Mouse (Mus musculus) bone marrow macrophage, adult 2 months (primary cell): ENCODE data around the gene Mylk2. TPM values are rescaled to one million over a fixed set of nuclear protein-coding genes. Genes with fewer than 3 reads are reported as not detected.

Experiments used
- H3K27ac ChIP-seq: 2 replicates; pipeline ENCODE4 v1.5.1; 2012; ENCODE audit warnings: low read depth, low read length; ENCODE audit not compliant: insufficient read depth
- H3K4me1 ChIP-seq: 2 replicates; pipeline ENCODE4 v1.6.1; 2012; ENCODE audit warnings: low read length; ENCODE audit not compliant: control insufficient read depth, insufficient read depth
- H3K4me3 ChIP-seq: 2 replicates; pipeline ENCODE4 v1.5.1; 2012; ENCODE audit warnings: mild to moderate bottlenecking, low read length, moderate library complexity; ENCODE audit not compliant: insufficient read depth
- CTCF ChIP-seq: IDR thresholded peaks from 2 replicates; pipeline ENCODE4 v1.5.1; 2012; ENCODE audit warnings: low read depth, mild to moderate bottlenecking, low read length, moderate library complexity
- POLR2A ChIP-seq: IDR thresholded peaks from 2 replicates; pipeline ENCODE4 v1.6.1; 2012; ENCODE audit warnings: mild to moderate bottlenecking, low read depth, low read length, borderline replicate concordance
- polyA plus RNA-seq: library from polyadenylated mRNA; stranded (reverse); fragments of >200 nt; gene quantifications from 2 replicates; pipeline ENCODE4 v1.2.4, GENCODE M21; 2012; ENCODE audit not compliant: missing spikeins, insufficient read depth, insufficient read length

The Mylk2 gene
- polyA plus RNA-seq, 1 experiment: not detected

DNA sequence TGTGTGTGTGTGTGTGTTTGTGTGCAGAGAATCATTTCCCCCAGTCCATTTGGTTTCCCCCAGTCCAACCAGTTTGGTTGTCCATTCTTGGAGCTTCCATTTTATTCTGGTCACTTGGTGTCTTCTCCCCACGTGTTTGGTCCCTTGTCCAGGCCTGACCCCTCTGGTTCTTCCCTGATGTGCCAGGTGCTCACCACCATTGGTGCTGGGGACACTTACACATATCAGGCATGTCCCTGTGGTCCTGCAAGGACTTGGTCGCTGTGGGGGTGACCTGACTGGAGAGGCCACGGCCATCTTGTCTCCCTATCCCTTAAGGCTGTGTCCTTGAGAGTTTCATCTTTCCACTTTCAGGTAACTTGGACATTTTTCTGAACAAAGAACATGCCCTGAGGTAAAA is 14.2 kb upstream of the Mylk2 start:
- peaks cover under 1% of the 10 kb centered on the region; the same call in 1 of the 2 replicates for H3K4me1 ChIP-seq
- no peak overlapping the region for H3K4me3 ChIP-seq

DNA sequence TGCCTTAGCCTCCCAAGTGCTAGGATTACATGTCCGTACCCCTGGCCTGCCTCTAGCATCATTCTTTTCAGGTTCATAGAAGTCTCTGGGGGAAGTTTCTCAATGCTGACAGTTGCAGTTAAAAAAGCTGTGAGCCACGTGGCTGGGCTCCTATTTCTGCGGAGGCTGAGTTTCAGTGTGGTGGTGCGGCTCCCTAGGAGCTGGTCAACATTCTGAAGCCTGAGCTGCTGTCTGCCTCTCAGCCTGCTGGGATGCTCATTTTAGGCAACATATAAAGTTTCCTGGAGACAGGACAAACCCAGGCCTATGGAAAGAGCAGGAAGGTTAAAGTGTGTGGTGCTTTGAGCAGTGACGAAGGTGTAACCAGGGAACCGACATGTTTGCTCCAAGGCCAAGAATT is 12.1 kb upstream of the Mylk2 start:
- Histone ChIP-seq H3K4me1 (peaks cover 17% of the 10 kb centered on the region), H3K4me3 (no peak overlapping the region), H3K27ac (no peak overlapping the region)
- TF ChIP-seq CTCF (no peak), POLR2A (no peak)

More for the DNA sequence above, 14.2 kb upstream of the Mylk2 start:
- H3K27ac ChIP-seq: no peak overlapping the region
- TF ChIP-seq CTCF (no peak), POLR2A (no peak)

DNA sequence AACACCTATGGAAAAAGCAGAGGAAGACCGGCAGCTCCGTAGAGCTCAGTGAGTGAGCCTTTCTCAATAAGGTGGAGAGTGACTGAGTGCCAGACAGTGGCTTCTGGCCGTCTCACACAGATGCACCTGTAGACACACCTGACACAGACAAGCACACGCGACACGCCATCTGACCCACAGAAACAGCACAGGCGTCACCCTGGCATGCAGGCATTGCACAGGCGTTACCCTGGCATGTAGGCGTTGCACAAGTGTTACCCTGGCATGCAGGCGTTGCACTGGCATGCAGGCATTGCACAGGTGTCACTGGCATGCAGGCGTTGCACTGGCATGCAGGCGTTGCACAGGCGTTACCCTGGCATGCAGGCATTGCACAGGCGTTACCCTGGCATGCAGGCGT is 9.9 kb upstream of the Mylk2 start:
- Histone ChIP-seq H3K4me1 (peaks cover 37% of the 10 kb centered on the region), H3K27ac (no peak overlapping the region), H3K4me3 (no peak overlapping the region)
- TF ChIP-seq POLR2A (no peak), CTCF (no peak)

DNA sequence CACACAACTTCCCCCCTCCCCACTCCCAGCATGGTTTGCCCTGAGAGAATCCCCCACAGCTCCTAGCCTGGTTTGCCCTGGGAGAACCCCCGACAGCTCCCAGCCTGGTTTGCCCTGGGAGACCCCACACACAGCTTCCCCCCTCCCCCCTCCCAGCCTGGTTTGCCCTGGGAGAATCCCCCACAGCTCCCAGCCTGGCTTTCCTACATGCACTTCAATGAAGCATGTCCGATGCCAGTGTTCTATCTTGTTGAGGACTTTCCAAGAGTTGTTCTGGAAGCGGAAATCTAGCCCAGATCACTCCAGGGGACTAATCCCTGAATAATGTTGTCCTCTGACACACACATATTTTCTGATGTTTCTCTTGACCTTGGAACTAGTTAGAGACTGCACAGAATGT is 8.5 kb upstream of the Mylk2 start:
- no peak for TF ChIP-seq CTCF
- no peak for TF ChIP-seq POLR2A
- no peak overlapping the region for H3K4me3 ChIP-seq
- H3K27ac ChIP-seq: no peak overlapping the region
- peaks cover 43% of the 10 kb centered on the region for H3K4me1 ChIP-seq

DNA sequence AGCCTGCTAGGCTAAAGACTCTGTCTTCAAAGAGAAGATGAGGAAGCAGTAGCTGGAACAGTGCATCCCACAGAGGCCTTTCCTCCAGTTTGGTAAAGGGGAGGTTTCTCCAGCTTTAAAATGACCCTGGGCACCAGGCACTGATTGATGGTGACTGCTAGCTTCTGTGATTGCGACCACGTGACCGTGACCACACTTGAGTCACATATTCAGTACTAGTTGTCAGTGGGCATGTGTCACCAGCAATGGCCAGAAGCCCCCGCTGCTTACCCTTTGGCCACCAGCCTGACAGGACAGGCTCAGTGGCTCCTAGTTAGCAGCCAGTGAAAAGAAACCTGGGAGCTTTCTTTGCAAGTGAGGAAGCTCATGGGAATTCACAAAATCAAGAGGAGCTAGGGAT is 7.6 kb upstream of the Mylk2 start:
- TF ChIP-seq CTCF (no peak), POLR2A (no peak)
- Histone ChIP-seq H3K4me1 (peaks cover 47% of the 10 kb centered on the region), H3K4me3 (no peak overlapping the region), H3K27ac (peak overlapping the region; percentile 82)

DNA sequence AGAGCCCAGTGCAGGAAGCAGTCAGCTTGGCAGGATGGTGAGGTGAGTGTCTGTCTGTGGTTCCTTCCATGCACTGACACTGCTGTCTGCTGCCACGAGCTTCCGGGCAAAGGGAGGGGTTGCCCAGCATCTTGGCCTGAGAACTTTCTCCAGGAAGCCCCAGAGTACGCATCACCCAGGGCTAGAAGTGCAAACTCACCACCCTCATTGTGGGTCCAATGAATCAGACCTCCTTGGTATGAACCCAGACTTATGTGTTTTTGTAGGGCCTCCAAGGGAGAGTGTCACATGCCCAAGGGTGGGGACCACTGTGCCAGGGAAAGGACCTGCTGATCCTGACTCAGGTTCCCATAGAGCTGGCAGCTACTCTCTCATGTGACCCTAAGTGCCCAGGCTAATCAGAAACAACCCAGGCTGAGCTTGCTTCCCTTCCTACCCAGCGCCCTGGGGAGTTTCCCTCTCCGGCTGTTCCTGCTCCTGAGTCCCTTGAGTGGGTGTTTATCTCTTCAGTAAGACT is 7.0 kb upstream of the Mylk2 start:
- peak overlapping the region; percentile 82 for H3K27ac ChIP-seq

DNA sequence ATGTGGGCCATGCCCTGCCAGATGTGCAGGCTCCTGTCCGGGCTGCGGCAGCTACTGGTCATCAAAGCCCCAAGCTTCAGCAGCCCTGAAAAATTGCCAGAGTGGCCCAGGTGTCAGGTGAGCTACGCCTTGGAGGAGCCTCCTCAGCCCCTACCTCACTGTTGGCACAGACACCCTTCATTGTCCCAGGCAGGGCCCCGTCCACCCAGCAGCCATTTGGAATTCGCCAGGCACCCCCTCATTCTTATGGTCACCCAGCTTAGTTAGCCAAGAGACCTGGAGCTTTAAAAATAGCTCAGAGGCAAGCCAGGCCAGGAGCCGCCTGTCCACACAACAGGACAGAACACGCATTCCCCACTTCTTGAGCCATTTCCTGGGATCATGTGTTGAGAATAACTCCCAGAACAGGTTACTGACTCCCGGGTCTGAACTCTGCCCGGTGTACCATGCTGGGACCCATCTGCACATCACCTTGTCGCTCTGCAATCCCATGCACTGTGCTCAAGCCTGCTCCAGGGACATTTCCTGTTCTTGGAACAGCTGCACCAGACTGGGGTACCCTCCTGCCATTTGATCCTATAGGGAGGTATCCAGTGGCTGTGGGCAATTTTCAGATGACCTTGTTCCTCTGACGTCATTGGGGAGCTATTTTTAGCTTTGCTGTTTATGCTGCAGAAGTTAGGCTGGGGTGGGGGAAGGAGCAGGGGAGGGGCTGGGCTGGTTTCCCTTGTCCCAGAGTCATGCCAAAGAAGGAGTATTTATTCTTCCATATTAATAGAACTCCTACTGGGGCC is 5.9 kb upstream of the Mylk2 start:
- peak overlapping the region; percentile 82 for H3K27ac ChIP-seq
- TF ChIP-seq POLR2A: no peak
- TF ChIP-seq CTCF: no peak
- no peak overlapping the region for H3K4me3 ChIP-seq
- H3K4me1 ChIP-seq: peaks cover 47% of the 10 kb centered on the region

More for the DNA sequence above, 7.0 kb upstream of the Mylk2 start:
- H3K4me3 ChIP-seq: no peak overlapping the region
- no peak for TF ChIP-seq POLR2A
- no peak for TF ChIP-seq CTCF
- peaks cover 47% of the 10 kb centered on the region for H3K4me1 ChIP-seq

DNA sequence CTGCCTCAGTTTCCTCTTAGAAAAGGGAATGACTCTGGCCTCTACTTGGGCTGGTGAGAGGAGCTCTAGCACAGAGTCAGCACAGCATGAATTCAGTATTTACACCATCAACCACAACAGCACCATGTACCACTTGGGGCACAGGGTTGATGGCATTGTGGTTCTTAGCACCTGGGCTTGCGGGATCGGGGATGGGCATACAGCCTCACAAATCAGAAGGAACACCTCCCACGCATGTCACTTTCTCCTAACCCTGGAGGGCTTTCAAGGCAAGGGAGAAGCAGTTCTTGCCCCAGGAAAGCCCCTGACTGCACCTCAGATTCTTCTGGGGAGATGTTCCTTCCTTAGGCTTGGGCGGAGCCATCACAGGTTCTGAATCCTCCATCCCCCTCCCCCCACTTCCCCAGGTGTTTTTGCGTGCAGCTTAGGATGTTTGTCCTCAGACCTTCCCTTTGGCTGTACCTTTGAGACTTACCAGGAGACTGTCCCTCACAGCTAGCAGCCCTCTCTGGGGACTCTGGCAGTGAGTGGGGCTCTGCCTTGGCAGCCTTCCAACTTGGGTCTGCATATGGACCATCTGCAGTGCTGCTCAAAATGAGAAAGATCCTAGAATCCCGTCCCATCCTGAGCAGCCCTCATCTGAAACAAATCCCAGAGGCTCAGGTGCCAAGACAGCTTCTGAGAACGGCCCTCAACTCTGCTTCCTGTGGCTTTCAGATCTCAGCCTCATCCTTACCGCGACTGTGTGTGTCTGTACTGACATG is 4.7 kb upstream of the Mylk2 start:
- no peak overlapping the region for H3K4me3 ChIP-seq
- H3K4me1 ChIP-seq: peaks cover 47% of the 10 kb centered on the region
- TF ChIP-seq POLR2A (no peak), CTCF (no peak)
- no peak overlapping the region for H3K27ac ChIP-seq

DNA sequence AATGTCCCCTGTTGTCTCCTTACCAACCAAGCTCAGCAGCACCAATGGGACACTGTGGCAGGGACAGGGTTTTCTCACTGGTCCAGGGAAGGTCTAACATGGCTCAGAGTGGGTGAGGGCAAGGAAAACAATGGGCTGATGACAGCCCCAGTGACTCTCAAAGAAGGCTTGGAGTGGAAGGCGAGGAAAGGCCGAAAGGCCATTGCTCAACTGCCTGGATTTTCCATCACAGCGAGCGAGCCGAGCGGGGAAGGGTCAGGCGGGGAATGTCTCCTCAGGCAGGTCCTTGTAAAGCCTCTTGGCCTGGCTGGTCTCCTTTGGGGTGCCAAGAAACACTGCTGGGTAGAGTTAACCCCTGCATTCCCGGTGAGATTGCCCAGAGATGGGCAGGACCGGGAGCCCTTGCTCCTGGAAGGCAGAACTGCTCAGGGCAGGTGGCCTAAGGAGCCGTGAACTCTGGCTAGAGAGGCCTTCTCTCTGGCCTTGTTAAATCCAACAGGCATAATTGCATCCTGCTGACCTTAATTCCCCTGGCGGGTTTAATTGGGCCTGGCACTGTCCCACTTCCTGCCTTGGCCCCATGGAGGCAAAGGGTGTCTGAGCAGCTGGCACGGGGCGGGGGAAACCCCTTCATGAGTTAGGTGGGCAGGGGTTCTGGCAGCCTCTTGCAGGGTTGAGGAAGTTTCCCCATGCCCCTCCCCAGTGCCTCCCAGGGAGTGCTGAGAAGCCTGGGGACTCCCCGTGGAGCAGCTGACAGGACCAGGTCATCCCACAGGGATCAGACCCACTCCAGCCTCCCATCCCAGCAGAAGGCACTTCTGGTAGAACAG is 3.8 kb upstream of the Mylk2 start:
- Histone ChIP-seq H3K27ac (no peak overlapping the region), H3K4me1 (peaks cover 44% of the 10 kb centered on the region), H3K4me3 (no peak overlapping the region)
- TF ChIP-seq POLR2A (no peak), CTCF (no peak)
